Mouse (Mus musculus) spleen, adult 2 months (tissue): Measurements from ENCODE around the gene Yeats4. TPM values are rescaled to one million over a fixed set of nuclear protein-coding genes. Genes with fewer than 3 reads are reported as not detected.
A peak's percentile ranks its signal among the peaks of the same experiment; 100 is the strongest.
"Not testable (repeated sequence)": the region's sequence is repeated elsewhere in the genome, so short reads cannot be mapped to it uniquely, and the experiment has no call there.

Experiments used
- DNase-seq, 2 experiments: peaks; one replicate each; pipeline versions ENCODE4 v3.0.0 to v3.0.0-alpha.2; 2012 to 2021; ENCODE audit warnings: low spot score in 2 of 2, low read depth in 1 of 2
- H3K27ac ChIP-seq: fragments of 200-500 bp; 2 replicates; pipeline ENCODE4 v1.5.1; 2012; ENCODE audit warnings: low read length, inconsistent platforms; ENCODE audit not compliant: insufficient read depth
- H3K27me3 ChIP-seq: fragments of 200-500 bp; 2 replicates; pipeline ENCODE4 v1.6.1; 2012; ENCODE audit warnings: mild to moderate bottlenecking, moderate library complexity, low read length, inconsistent platforms; ENCODE audit not compliant: control insufficient read depth, insufficient read depth
- H3K36me3 ChIP-seq: fragments of 200-500 bp; 2 replicates; pipeline ENCODE4 v1.6.1; 2012; ENCODE audit warnings: mild to moderate bottlenecking, low read length, inconsistent platforms; ENCODE audit not compliant: control insufficient read depth, insufficient read depth
- H3K4me1 ChIP-seq: fragments of 200-500 bp; 2 replicates; pipeline ENCODE4 v1.6.1; 2011; ENCODE audit warnings: inconsistent platforms; ENCODE audit not compliant: control insufficient read depth, insufficient read depth, insufficient read length
- H3K4me3 ChIP-seq: fragments of 200-500 bp; 2 replicates; pipeline ENCODE4 v1.5.1; 2011; ENCODE audit warnings: mild to moderate bottlenecking, inconsistent platforms; ENCODE audit not compliant: insufficient read depth, insufficient read length; ENCODE audit errors: extremely low read depth
- CTCF ChIP-seq: fragments of 200-500 bp; IDR thresholded peaks from 2 replicates; pipeline ENCODE4 v1.5.1; 2011; ENCODE audit warnings: mild to moderate bottlenecking, inconsistent platforms; ENCODE audit not compliant: insufficient read depth, insufficient read length, insufficient replicate concordance; ENCODE audit errors: extremely low read depth
- POLR2A ChIP-seq: fragments of 200-500 bp; IDR thresholded peaks from 2 replicates; pipeline ENCODE4 v1.6.1; 2011; ENCODE audit warnings: low read depth, low read length, inconsistent platforms
- WGBS: fragments of 180-500 bp; shearing (Covaris S2); methylation state at CpG from one replicate; pipeline ENCODE4 v1.1.7; 2018; 5-methylcytosine and 5-hydroxymethylcytosine counted together
- polyA plus RNA-seq: library from polyadenylated mRNA; depleted of rRNA; stranded (reverse); fragments of >200 nt; gene quantifications from 2 replicates; pipeline ENCODE4 v1.2.3, GENCODE M21; 2012

The Yeats4 gene
- polyA plus RNA-seq, 1 experiment = 27.5 TPM

- DNase-seq = peak; percentile 82 to 89
- TF ChIP-seq POLR2A = no peak
- no peak for TF ChIP-seq CTCF
- Histone ChIP-seq H3K27ac (peak overlapping the region; percentile 95), H3K27me3 (no peaks in the 10 kb centered on the region), H3K36me3 (peaks cover 23% of the 10 kb centered on the region), H3K4me3 (no peak overlapping the region), H3K4me1 (peaks cover 4% of the 10 kb centered on the region; the same call in 1 of the 2 replicates)
- WGBS = 27% methylated on average over 9 of the region's 9 CpGs
These were observed 8.2 kb downstream of the Yeats4 start for GRCm38 (mm10) chr10:117216132-117216495.

- Histone ChIP-seq H3K27me3 (no peaks in the 10 kb centered on the region), H3K4me3 (peak overlapping the region; percentile 47), H3K27ac (peak overlapping the region; percentile 88), H3K36me3 (peaks cover 21% of the 10 kb centered on the region), H3K4me1 (peaks cover 4% of the 10 kb centered on the region; the same call in 1 of the 2 replicates)
- no peak for TF ChIP-seq POLR2A
- no peak for TF ChIP-seq CTCF
- peak; percentile 36 to 65 for DNase-seq
- 29% methylated on average over 25 of the region's 25 CpGs for WGBS
These were observed 8.7 kb downstream of the Yeats4 start for GRCm38 (mm10) chr10:117215409-117216131.

- TF ChIP-seq CTCF (no peak), POLR2A (no peak)
- no peak for DNase-seq
- H3K4me3 ChIP-seq = no peak overlapping the region
- peaks cover 3% of the 10 kb centered on the region; the same call in 1 of the 2 replicates for H3K36me3 ChIP-seq
- H3K27me3 ChIP-seq = no peaks in the 10 kb centered on the region
- H3K4me1 ChIP-seq = no peaks in the 10 kb centered on the region; the same call in 1 of the 2 replicates
- H3K27ac ChIP-seq = no peak overlapping the region
- 88% methylated on average over 6 of the region's 6 CpGs for WGBS
These were observed 13.3 kb downstream of the Yeats4 start for GRCm38 (mm10) chr10:117211023-117211422.

- H3K27ac ChIP-seq = no peak overlapping the region
- TF ChIP-seq POLR2A (no peak), CTCF (no peak)
- H3K4me1 ChIP-seq = no peaks in the 10 kb centered on the region; the same call in 1 of the 2 replicates
- no peaks in the 10 kb centered on the region for H3K27me3 ChIP-seq
- no peak overlapping the region for H3K4me3 ChIP-seq
- peaks cover 3% of the 10 kb centered on the region; the same call in 1 of the 2 replicates for H3K36me3 ChIP-seq
- 10% methylated on average over 11 of the region's 11 CpGs for WGBS
- DNase-seq = peak in 1 of 2 experiments; percentile 61
These were observed 14.8 kb downstream of the Yeats4 start for GRCm38 (mm10) chr10:117209469-117209938.

GRCm38 (mm10) chr10:117208787-117209186 lies 15.5 kb downstream of the Yeats4 start:
- DNase-seq, H3K4me1 ChIP-seq, H3K36me3 ChIP-seq, H3K27ac ChIP-seq, H3K27me3 ChIP-seq, H3K4me3 ChIP-seq: not testable (repeated sequence)
- 85% methylated on average over 6 of the region's 6 CpGs for WGBS

- 89% methylated on average over 15 of the region's 15 CpGs for WGBS
These were observed 16.1 kb downstream of the Yeats4 start for GRCm38 (mm10) chr10:117208221-117208620.

GRCm38 (mm10) chr10:117206070-117206469 lies 18.2 kb downstream of the Yeats4 start:
- no peak overlapping the region for H3K4me3 ChIP-seq
- no peak for TF ChIP-seq POLR2A
- TF ChIP-seq CTCF = no peak
- 97% methylated on average over 3 of the region's 3 CpGs for WGBS
- no peaks in the 10 kb centered on the region for H3K4me1 ChIP-seq
- H3K36me3 ChIP-seq = no peaks in the 10 kb centered on the region
- H3K27me3 ChIP-seq = no peaks in the 10 kb centered on the region
- no peak overlapping the region for H3K27ac ChIP-seq
- no peak for DNase-seq

More at GRCm38 (mm10) chr10:117208221-117208620, 16.1 kb downstream of the Yeats4 start:
- TF ChIP-seq CTCF (no peak), POLR2A (no peak)
- H3K4me3 ChIP-seq = no peak overlapping the region
- H3K27ac ChIP-seq = no peak overlapping the region
- H3K4me1 ChIP-seq = no peaks in the 10 kb centered on the region
- H3K27me3 ChIP-seq = no peaks in the 10 kb centered on the region
- no peak for DNase-seq
- H3K36me3 ChIP-seq = peaks cover 2% of the 10 kb centered on the region; the same call in 1 of the 2 replicates
